Mouse (Mus musculus): Measurements from ENCODE around the gene Psmc1. TPM values are rescaled to one million over a fixed set of nuclear protein-coding genes. Genes with fewer than 3 reads are reported as not detected.

Psmc1 gene
- polyA plus RNA-seq, 1 experiment from 2014 or later, result 267 TPM

- H3K4me3 ChIP-seq, result no peak overlapping the region
- H3K4me1 ChIP-seq, result no peaks in the 10 kb centered on the region
- H3K27me3 ChIP-seq (replicated peaks), result no peaks in the 10 kb centered on the region
- no peaks in the 10 kb centered on the region for H3K9me3 ChIP-seq
- WGBS, result 80% methylated on average over 8 of the region's 8 CpGs
- H3K27ac ChIP-seq, result no peak overlapping the region
- H3K36me3 ChIP-seq (replicated peaks), result peaks cover 60% of the 10 kb centered on the region
- no peak overlapping the region for H3K9ac ChIP-seq
- no peak for ATAC-seq (replicated peaks)
- no peak overlapping the region for H3K4me2 ChIP-seq
Measured at GRCm38 (mm10) chr12:100127866-100128480, 18.0 kb downstream of the Psmc1 start.

- no peak for ATAC-seq (replicated peaks)
- Histone ChIP-seq H3K27ac (no peak overlapping the region), H3K27me3 (replicated peaks) (no peaks in the 10 kb centered on the region), H3K4me2 (no peak overlapping the region), H3K4me1 (no peaks in the 10 kb centered on the region), H3K9ac (no peak overlapping the region), H3K36me3 (replicated peaks) (peaks cover 55% of the 10 kb centered on the region), H3K4me3 (no peak overlapping the region), H3K9me3 (no peaks in the 10 kb centered on the region)
- 81% methylated on average over 6 of the region's 6 CpGs for WGBS
Measured at GRCm38 (mm10) chr12:100128522-100128921, 18.6 kb downstream of the Psmc1 start.

GRCm38 (mm10) chr12:100128961-100129360 is 19.0 kb downstream of the Psmc1 start:
- 87% methylated on average over 8 of the region's 8 CpGs for WGBS
- Histone ChIP-seq H3K4me2 (no peak overlapping the region), H3K36me3 (replicated peaks) (peaks cover 50% of the 10 kb centered on the region), H3K9ac (no peak overlapping the region), H3K4me1 (no peaks in the 10 kb centered on the region), H3K27ac (no peak overlapping the region), H3K4me3 (no peak overlapping the region), H3K27me3 (replicated peaks) (no peaks in the 10 kb centered on the region), H3K9me3 (no peaks in the 10 kb centered on the region)
- ATAC-seq (replicated peaks), result no peak

- no peaks in the 10 kb centered on the region for H3K4me1 ChIP-seq
- H3K9me3 ChIP-seq, result no peaks in the 10 kb centered on the region
- no peak overlapping the region for H3K4me3 ChIP-seq
- no peak overlapping the region for H3K4me2 ChIP-seq
- H3K9ac ChIP-seq, result no peak overlapping the region
- WGBS, result 93% methylated on average over 9 of the region's 9 CpGs
- no peak overlapping the region for H3K27ac ChIP-seq
- no peaks in the 10 kb centered on the region for H3K27me3 ChIP-seq (replicated peaks)
- H3K36me3 ChIP-seq (replicated peaks), result peaks cover 36% of the 10 kb centered on the region
- ATAC-seq (replicated peaks), result no peak
Measured at GRCm38 (mm10) chr12:100131167-100131566, 21.2 kb downstream of the Psmc1 start.

GRCm38 (mm10) chr12:100131655-100132054 is 21.7 kb downstream of the Psmc1 start:
- Histone ChIP-seq H3K36me3 (replicated peaks) (peaks cover 36% of the 10 kb centered on the region), H3K9me3 (no peaks in the 10 kb centered on the region), H3K4me3 (no peak overlapping the region), H3K4me2 (no peak overlapping the region), H3K4me1 (no peaks in the 10 kb centered on the region), H3K27ac (no peak overlapping the region), H3K9ac (no peak overlapping the region), H3K27me3 (replicated peaks) (no peaks in the 10 kb centered on the region)
- WGBS, result 32% methylated on average over 8 of the region's 8 CpGs
- ATAC-seq (replicated peaks), result peak; percentile 48; the same call in 1 of the 2 replicates

- H3K4me3 ChIP-seq, result no peak overlapping the region
- no peaks in the 10 kb centered on the region for H3K27me3 ChIP-seq (replicated peaks)
- H3K4me2 ChIP-seq, result no peak overlapping the region
- H3K9ac ChIP-seq, result no peak overlapping the region
- H3K27ac ChIP-seq, result no peak overlapping the region
- no peaks in the 10 kb centered on the region for H3K9me3 ChIP-seq
- ATAC-seq (replicated peaks), result no peak
- WGBS, result 77% methylated on average over 11 of the region's 11 CpGs
- H3K36me3 ChIP-seq (replicated peaks), result peaks cover 37% of the 10 kb centered on the region
- H3K4me1 ChIP-seq, result no peaks in the 10 kb centered on the region
Measured at GRCm38 (mm10) chr12:100134395-100134936, 24.5 kb downstream of the Psmc1 start.

- ATAC-seq (replicated peaks), result no peak
- H3K4me1 ChIP-seq, result no peaks in the 10 kb centered on the region
- no peak overlapping the region for H3K27ac ChIP-seq
- peaks cover 37% of the 10 kb centered on the region for H3K36me3 ChIP-seq (replicated peaks)
- H3K4me2 ChIP-seq, result no peak overlapping the region
- WGBS, result 85% methylated on average over 3 of the region's 3 CpGs
- no peak overlapping the region for H3K4me3 ChIP-seq
- no peaks in the 10 kb centered on the region for H3K27me3 ChIP-seq (replicated peaks)
- no peaks in the 10 kb centered on the region for H3K9me3 ChIP-seq
- H3K9ac ChIP-seq, result no peak overlapping the region
Measured at GRCm38 (mm10) chr12:100135117-100135516, 25.2 kb downstream of the Psmc1 start.

- Histone ChIP-seq H3K9ac (no peak overlapping the region), H3K4me1 (no peaks in the 10 kb centered on the region), H3K4me2 (no peak overlapping the region), H3K27me3 (replicated peaks) (no peaks in the 10 kb centered on the region), H3K9me3 (no peaks in the 10 kb centered on the region), H3K36me3 (replicated peaks) (peaks cover 66% of the 10 kb centered on the region), H3K27ac (no peak overlapping the region), H3K4me3 (no peak overlapping the region)
- WGBS, result 95% methylated on average over 11 of the region's 11 CpGs
- ATAC-seq (replicated peaks), result no peak
Measured at GRCm38 (mm10) chr12:100142848-100143523, 33.0 kb downstream of the Psmc1 start.

- Histone ChIP-seq H3K27ac (no peak overlapping the region), H3K4me2 (no peak overlapping the region), H3K9ac (no peak overlapping the region), H3K4me3 (no peak overlapping the region), H3K36me3 (replicated peaks) (peaks cover 65% of the 10 kb centered on the region), H3K27me3 (replicated peaks) (no peaks in the 10 kb centered on the region), H3K9me3 (no peaks in the 10 kb centered on the region), H3K4me1 (no peaks in the 10 kb centered on the region)
- WGBS, result 92% methylated on average over 9 of the region's 9 CpGs
- no peak for ATAC-seq (replicated peaks)
Measured at GRCm38 (mm10) chr12:100143737-100144136, 33.8 kb downstream of the Psmc1 start.

GRCm38 (mm10) chr12:100144269-100144668 is 34.3 kb downstream of the Psmc1 start:
- 88% methylated on average over 5 of the region's 5 CpGs for WGBS
- Histone ChIP-seq H3K9ac (no peak overlapping the region), H3K4me1 (no peaks in the 10 kb centered on the region), H3K36me3 (replicated peaks) (peaks cover 61% of the 10 kb centered on the region), H3K27me3 (replicated peaks) (no peaks in the 10 kb centered on the region), H3K4me3 (no peak overlapping the region), H3K27ac (no peak overlapping the region), H3K4me2 (no peak overlapping the region), H3K9me3 (no peaks in the 10 kb centered on the region)
- no peak for ATAC-seq (replicated peaks)

GRCm38 (mm10) chr12:100152466-100152865 is 42.5 kb downstream of the Psmc1 start:
- Histone ChIP-seq H3K36me3 (replicated peaks) (peaks cover 17% of the 10 kb centered on the region), H3K4me1 (no peaks in the 10 kb centered on the region), H3K4me2 (no peak overlapping the region), H3K27me3 (replicated peaks) (no peaks in the 10 kb centered on the region), H3K9me3 (no peaks in the 10 kb centered on the region), H3K27ac (no peak overlapping the region), H3K4me3 (no peak overlapping the region), H3K9ac (no peak overlapping the region)
- 96% methylated on average over 7 of the region's 7 CpGs for WGBS
- ATAC-seq (replicated peaks), result no peak

GRCm38 (mm10) chr12:100159261-100159975 is 49.5 kb downstream of the Psmc1 start, which contains the start of gene Nrde2:
Gene Nrde2, minus strand, starts transcription at chr12:100159653.
- peak within 1 kb of the TSS; percentile 50 for H3K4me2 ChIP-seq
- peak within 1 kb of the TSS; percentile 75 for H3K27ac ChIP-seq
- no peaks in the 10 kb centered on the region for H3K9me3 ChIP-seq
- H3K4me1 ChIP-seq, result peaks cover 11% of the 10 kb centered on the region
- no peaks in the 10 kb centered on the region for H3K36me3 ChIP-seq (replicated peaks)
- 0% methylated on average over 26 of the region's 26 CpGs for WGBS
- peak within 1 kb of the TSS; percentile 45 for H3K9ac ChIP-seq
- ATAC-seq (replicated peaks), result peak; percentile 98
- H3K27me3 ChIP-seq (replicated peaks), result no peaks in the 10 kb centered on the region
- H3K4me3 ChIP-seq, result peak within 1 kb of the TSS; percentile 47
